18 mouse cellular contexts compared by ENCODE assay signal in genomic region chr17:72339437-72339836, GRCm38 (mm10).
"Had no signal": no experiment of that assay in that cellular context is flagged by ENCODE, and none has a peak within 500 bp of the region (broad histone marks: within the 10 kb centered on the region; RNA-seq: fewer than 3 reads in every experiment).

No protein-coding gene starts in this region.

- H3K4me1 ChIP-seq: liver, embryonic 13.5 days; neural tube, embryonic 12.5 days; neural tube, embryonic 15.5 days; stomach, embryonic 15.5 days had no signal

- H3K9me3 ChIP-seq: liver, embryonic 13.5 days; neural tube, embryonic 12.5 days; neural tube, embryonic 15.5 days; stomach, embryonic 15.5 days had no signal

- H3K4me3 ChIP-seq: left cerebral cortex, adult 2 months; liver, embryonic 13.5 days; neural tube, embryonic 12.5 days; neural tube, embryonic 15.5 days; stomach, embryonic 15.5 days had no signal

- H3K4me2 ChIP-seq: liver, embryonic 13.5 days; midbrain, embryonic 11.5 days; neural tube, embryonic 12.5 days; neural tube, embryonic 15.5 days; stomach, embryonic 15.5 days had no signal

- DNase-seq: kidney, adult 9 months; kidney, postnatal 25 days; layer of hippocampus, postnatal 36 days; liver, embryonic 13.5 days; lung, adult 2 months; lung, postnatal 14 days; lung, postnatal 4 days; midbrain, embryonic 14.5 days; retina, postnatal 1 day; right cerebral cortex, postnatal 25 days; spleen, adult 18-20 months; thymus, adult 18-20 months; thymus, postnatal 36 days had no signal

- H3K27me3 ChIP-seq: liver, embryonic 13.5 days; neural tube, embryonic 12.5 days; neural tube, embryonic 15.5 days; stomach, embryonic 15.5 days had no signal

- H3K27ac ChIP-seq: left cerebral cortex, adult 2 months; liver, embryonic 13.5 days; neural tube, embryonic 12.5 days; neural tube, embryonic 15.5 days; stomach, embryonic 15.5 days had no signal

- H3K9ac ChIP-seq: liver, embryonic 13.5 days; neural tube, embryonic 12.5 days; neural tube, embryonic 15.5 days; stomach, embryonic 15.5 days had no signal

- H3K36me3 ChIP-seq: liver, embryonic 13.5 days; neural tube, embryonic 12.5 days; neural tube, embryonic 15.5 days; stomach, embryonic 15.5 days had no signal
